Mouse (Mus musculus) heart, postnatal 0 days (tissue): Measurements from ENCODE around the gene Slc36a3. TPM values are rescaled to one million over a fixed set of nuclear protein-coding genes. Genes with fewer than 3 reads are reported as not detected.

Experiments used
- ATAC-seq: fragments of 200-750 bp; cut with Nextera tagmentation; 2 replicates; pipeline ENCODE4 v1.8.0; 2017; ENCODE audit warnings: low read depth, moderate number of reproducible peaks, moderate library complexity; ENCODE audit not compliant: insufficient read depth
- DNase-seq: peaks from one replicate; pipeline ENCODE4 v3.0.0-alpha.2; 2016; ENCODE audit warnings: low spot score
- H3K27ac ChIP-seq: fragments of 300-500 bp; sonication (generic); 2 replicates; pipeline ENCODE4 v1.5.1; 2014; ENCODE audit warnings: low read depth, mild to moderate bottlenecking
- H3K27me3 ChIP-seq: fragments of 300-500 bp; sonication (generic); 2 replicates; pipeline ENCODE4 v1.6.1; 2014; ENCODE audit warnings: low read length, mixed read lengths; ENCODE audit not compliant: control insufficient read depth, insufficient read depth
- H3K36me3 ChIP-seq: fragments of 300-500 bp; sonication (generic); replicated peaks from 2 replicates; pipeline ENCODE4 v1.6.1; 2014; ENCODE audit warnings: low read length, mixed read lengths; ENCODE audit not compliant: control insufficient read depth, insufficient read depth
- H3K4me1 ChIP-seq: fragments of 300-500 bp; sonication (generic); 2 replicates; pipeline ENCODE4 v1.6.1; 2014; ENCODE audit warnings: antibody characterized with exemption; ENCODE audit not compliant: control insufficient read depth, insufficient read depth
- H3K4me2 ChIP-seq: fragments of 300-500 bp; sonication (generic); 2 replicates; pipeline ENCODE4 v1.6.1; 2014; ENCODE audit warnings: low read depth, mild to moderate bottlenecking, low read length, moderate library complexity
- H3K4me3 ChIP-seq: fragments of 300-500 bp; sonication (generic); 2 replicates; pipeline ENCODE4 v1.5.1; 2014; ENCODE audit warnings: low read depth, low read length
- H3K9ac ChIP-seq: fragments of 300-500 bp; sonication (generic); replicated peaks from 2 replicates; pipeline ENCODE4 v1.6.1; 2014; ENCODE audit warnings: low read depth, low read length, mixed read lengths
- H3K9me3 ChIP-seq: fragments of 300-500 bp; sonication (generic); replicated peaks from 2 replicates; pipeline ENCODE4 v1.6.1; 2016; ENCODE audit warnings: low read length; ENCODE audit not compliant: control insufficient read depth
- CTCF ChIP-seq: IDR thresholded peaks from 2 replicates; pipeline ENCODE4 v1.5.1; 2016; ENCODE audit warnings: antibody characterized with exemption, control low read depth, low read depth
- EP300 ChIP-seq: IDR thresholded peaks from 2 replicates; pipeline ENCODE4 v1.6.1; 2016; ENCODE audit warnings: antibody characterized with exemption, low read depth
- WGBS: fragments of 180-500 bp; shearing (Covaris S2); extraction: QIAGEN DNeasy Blood & Tissue Kit; methylation state at CpG from one replicate; pipeline ENCODE4 v1.1.7; 2014; 5-methylcytosine and 5-hydroxymethylcytosine counted together
- polyA plus RNA-seq: library from polyadenylated mRNA; unstranded; fragments of >200 nt; fragmentation: Nextera tagmentation; extraction: Ambion mirVana; gene quantifications from 2 replicates; pipeline ENCODE4 v1.2.1, GENCODE M21; 2015
- total RNA-seq: library from RNA; depleted of rRNA; stranded (reverse); fragments of >200 nt; gene quantifications from 2 replicates; pipeline ENCODE4 v1.2.3, GENCODE M21; 2014; ENCODE audit warnings: low replicate concordance; rRNA removed

Gene Slc36a3
- total RNA-seq: not detected in 2 replicates
- not detected in 2 replicates for polyA plus RNA-seq

GRCm38 (mm10) chr11:55151608-55152007 is at the start of gene Slc36a3:
TSS of gene Slc36a3 (minus strand) at chr11:55151708.
- H3K4me3 ChIP-seq: no peak within 1 kb of the TSS
- no peaks in the 10 kb centered on the region for H3K27me3 ChIP-seq
- no peaks in the 10 kb centered on the region for H3K36me3 ChIP-seq
- 84% methylated on average over 3 of the region's 3 CpGs for WGBS
- DNase-seq: no peak
- no peak for TF ChIP-seq EP300
- TF ChIP-seq CTCF: no peak
- H3K27ac ChIP-seq: no peak within 1 kb of the TSS
- no peaks in the 10 kb centered on the region for H3K9me3 ChIP-seq
- H3K9ac ChIP-seq: no peak within 1 kb of the TSS
- H3K4me2 ChIP-seq: no peak within 1 kb of the TSS
- H3K4me1 ChIP-seq: no peaks in the 10 kb centered on the region
- no peak for ATAC-seq

GRCm38 (mm10) chr11:55197740-55198510 is 46.4 kb upstream of the Slc36a3 start:
- Histone ChIP-seq H3K36me3 (no peaks in the 10 kb centered on the region), H3K4me3 (no peak overlapping the region), H3K4me2 (no peak overlapping the region), H3K9ac (no peak overlapping the region), H3K4me1 (no peaks in the 10 kb centered on the region), H3K27me3 (no peaks in the 10 kb centered on the region), H3K27ac (no peak overlapping the region), H3K9me3 (no peaks in the 10 kb centered on the region)
- DNase-seq (no peak), ATAC-seq (no peak)
- WGBS: 46% methylated on average over 8 of the region's 8 CpGs
- TF ChIP-seq CTCF (no peak), EP300 (no peak)

- no peak overlapping the region for H3K4me3 ChIP-seq
- H3K36me3 ChIP-seq: no peaks in the 10 kb centered on the region
- 50% methylated on average over 6 of the region's 6 CpGs for WGBS
- H3K27ac ChIP-seq: no peak overlapping the region
- H3K27me3 ChIP-seq: no peaks in the 10 kb centered on the region
- TF ChIP-seq CTCF (no peak), EP300 (no peak)
- ATAC-seq (no peak), DNase-seq (no peak)
- no peak overlapping the region for H3K4me2 ChIP-seq
- H3K9me3 ChIP-seq: no peaks in the 10 kb centered on the region
- H3K4me1 ChIP-seq: no peaks in the 10 kb centered on the region
- H3K9ac ChIP-seq: no peak overlapping the region
Measured at GRCm38 (mm10) chr11:55197086-55197485, 45.6 kb upstream of the Slc36a3 start.

GRCm38 (mm10) chr11:55190216-55190615 is 38.7 kb upstream of the Slc36a3 start:
- no peak for TF ChIP-seq CTCF
- no peak for TF ChIP-seq EP300
- Histone ChIP-seq H3K9me3 (no peaks in the 10 kb centered on the region), H3K4me2 (no peak overlapping the region), H3K27me3 (no peaks in the 10 kb centered on the region), H3K4me3 (no peak overlapping the region), H3K27ac (no peak overlapping the region), H3K4me1 (peaks cover 13% of the 10 kb centered on the region), H3K36me3 (no peaks in the 10 kb centered on the region), H3K9ac (no peak overlapping the region)
- no peak for ATAC-seq
- WGBS: 70% methylated on average over 3 of the region's 3 CpGs
- DNase-seq: no peak

GRCm38 (mm10) chr11:55187777-55188176 is 36.3 kb upstream of the Slc36a3 start:
- Histone ChIP-seq H3K4me1 (peaks cover 13% of the 10 kb centered on the region), H3K27me3 (no peaks in the 10 kb centered on the region), H3K36me3 (no peaks in the 10 kb centered on the region), H3K27ac (peak overlapping the region; percentile 75; the same call in 1 of the 2 replicates), H3K9ac (no peak overlapping the region), H3K9me3 (no peaks in the 10 kb centered on the region), H3K4me3 (no peak overlapping the region), H3K4me2 (no peak overlapping the region)
- WGBS: 74% methylated on average over 6 of the region's 6 CpGs
- no peak for TF ChIP-seq CTCF
- no peak for TF ChIP-seq EP300
- DNase-seq (no peak), ATAC-seq (no peak)
